Mouse (Mus musculus) hindbrain, postnatal 0 days (tissue): Measurements from ENCODE around the gene Doc2g. TPM values are rescaled to one million over a fixed set of nuclear protein-coding genes. Genes with fewer than 3 reads are reported as not detected.

Experiments used
- ATAC-seq: fragments of 200-750 bp; cut with Nextera tagmentation; 2 replicates; pipeline ENCODE4 v1.8.0; 2017; ENCODE audit warnings: mild to moderate bottlenecking, moderate TSS enrichment, moderate library complexity
- DNase-seq: peaks from one replicate; pipeline ENCODE4 v3.0.0-alpha.2; 2015; ENCODE audit warnings: low spot score
- H3K27ac ChIP-seq: fragments of 300-500 bp; sonication (generic); 2 replicates; pipeline ENCODE4 v1.5.1; 2014; ENCODE audit warnings: mild to moderate bottlenecking
- H3K27me3 ChIP-seq: fragments of 300-500 bp; sonication (generic); 2 replicates; pipeline ENCODE4 v1.6.1; 2014; ENCODE audit warnings: low read length, mixed read lengths; ENCODE audit not compliant: insufficient read depth
- H3K36me3 ChIP-seq: fragments of 300-500 bp; sonication (generic); 2 replicates; pipeline ENCODE4 v1.6.1; 2014; ENCODE audit warnings: low read length, mixed read lengths; ENCODE audit not compliant: insufficient read depth
- H3K4me1 ChIP-seq: fragments of 300-500 bp; sonication (generic); 2 replicates; pipeline ENCODE4 v1.6.1; 2014; ENCODE audit warnings: antibody characterized with exemption, low read length, mixed read lengths; ENCODE audit not compliant: insufficient read depth
- H3K4me2 ChIP-seq: fragments of 300-500 bp; sonication (generic); 2 replicates; pipeline ENCODE4 v1.6.1; 2014; ENCODE audit warnings: low read depth, mild to moderate bottlenecking, low read length, moderate library complexity, mixed read lengths
- H3K4me3 ChIP-seq: fragments of 300-500 bp; sonication (generic); 2 replicates; pipeline ENCODE4 v1.5.1; 2014; ENCODE audit warnings: low read length
- H3K9ac ChIP-seq: fragments of 300-500 bp; sonication (generic); replicated peaks from 2 replicates; pipeline ENCODE4 v1.6.1; 2014; ENCODE audit warnings: mild to moderate bottlenecking, low read length, moderate library complexity, mixed read lengths
- H3K9me3 ChIP-seq: fragments of 300-500 bp; sonication (generic); 2 replicates; pipeline ENCODE4 v1.6.1; 2016; ENCODE audit warnings: low read length, mixed read lengths
- CTCF ChIP-seq: IDR thresholded peaks from 2 replicates; pipeline ENCODE4 v1.5.1; 2016; ENCODE audit warnings: antibody characterized with exemption, control low read depth, low read depth
- WGBS: fragments of 180-500 bp; shearing (Covaris S2); extraction: QIAGEN DNeasy Blood & Tissue Kit; methylation state at CpG from one replicate; pipeline ENCODE4 v1.1.7; 2014; 5-methylcytosine and 5-hydroxymethylcytosine counted together
- polyA plus RNA-seq: library from polyadenylated mRNA; unstranded; fragments of >200 nt; fragmentation: Nextera tagmentation; extraction: Ambion mirVana; gene quantifications from 2 replicates; pipeline ENCODE4 v1.2.1, GENCODE M21; 2015
- total RNA-seq: library from RNA; depleted of rRNA; stranded (reverse); fragments of >200 nt; gene quantifications from 2 replicates; pipeline ENCODE4 v1.2.3, GENCODE M21; 2014

Doc2g gene
- total and polyA plus RNA-seq, 2 experiments from 2014 or later, result 3.5 to 3.9 TPM

DNA sequence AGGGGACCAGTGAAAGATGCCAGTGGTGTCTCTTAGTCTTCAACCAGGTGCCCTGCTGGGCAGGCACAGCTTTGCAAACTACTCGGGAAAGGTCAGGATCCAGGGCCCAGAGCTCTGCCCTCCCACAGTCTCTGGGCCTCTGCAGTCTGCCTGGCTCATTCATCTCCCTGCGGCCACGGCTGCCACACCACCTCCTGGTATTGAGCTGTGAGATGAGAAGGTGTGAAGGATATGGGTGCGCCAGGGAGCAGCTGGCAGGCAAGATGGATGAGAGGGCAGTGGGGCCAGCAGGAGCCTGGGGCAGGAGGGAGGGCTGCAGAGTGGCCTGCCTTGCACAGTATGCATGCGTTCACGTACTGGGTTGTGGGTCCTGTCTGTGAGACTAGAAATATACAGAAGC is 12.3 kb upstream of the Doc2g start:
- Histone ChIP-seq H3K9me3 (no peaks in the 10 kb centered on the region), H3K27me3 (no peaks in the 10 kb centered on the region), H3K9ac (no peak overlapping the region), H3K4me2 (no peak overlapping the region), H3K27ac (no peak overlapping the region), H3K4me3 (no peak overlapping the region), H3K4me1 (no peaks in the 10 kb centered on the region), H3K36me3 (no peaks in the 10 kb centered on the region)
- 52% methylated on average over 6 of the region's 6 CpGs for WGBS
- no peak for ATAC-seq
- TF ChIP-seq CTCF, result no peak
- DNase-seq, result no peak

DNA sequence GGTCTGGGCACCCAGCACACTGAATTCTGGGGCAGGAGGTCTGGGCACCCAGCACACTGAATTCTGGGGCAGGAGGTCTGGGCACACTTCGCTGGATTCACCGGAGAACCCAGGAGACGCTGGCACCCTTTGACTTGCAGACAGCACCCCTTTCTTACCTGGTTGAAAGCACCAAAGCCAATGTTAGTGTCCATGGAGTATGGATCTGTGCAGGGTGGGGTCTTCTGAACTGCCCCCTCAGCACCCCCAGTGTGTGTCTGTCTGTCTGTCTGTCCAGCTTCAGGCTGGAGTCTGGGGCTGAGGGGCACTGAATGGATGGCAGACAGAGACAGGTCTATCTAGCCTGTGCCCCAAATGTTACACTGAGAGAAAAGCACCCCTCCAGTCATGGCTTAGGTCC is 11.6 kb upstream of the Doc2g start:
- ATAC-seq (no peak), DNase-seq (no peak)
- Histone ChIP-seq H3K27ac (no peak overlapping the region), H3K9me3 (no peaks in the 10 kb centered on the region), H3K27me3 (no peaks in the 10 kb centered on the region), H3K4me1 (no peaks in the 10 kb centered on the region), H3K36me3 (no peaks in the 10 kb centered on the region), H3K9ac (no peak overlapping the region), H3K4me3 (no peak overlapping the region), H3K4me2 (no peak overlapping the region)
- 90% methylated on average over 3 of the region's 3 CpGs for WGBS
- no peak for TF ChIP-seq CTCF

DNA sequence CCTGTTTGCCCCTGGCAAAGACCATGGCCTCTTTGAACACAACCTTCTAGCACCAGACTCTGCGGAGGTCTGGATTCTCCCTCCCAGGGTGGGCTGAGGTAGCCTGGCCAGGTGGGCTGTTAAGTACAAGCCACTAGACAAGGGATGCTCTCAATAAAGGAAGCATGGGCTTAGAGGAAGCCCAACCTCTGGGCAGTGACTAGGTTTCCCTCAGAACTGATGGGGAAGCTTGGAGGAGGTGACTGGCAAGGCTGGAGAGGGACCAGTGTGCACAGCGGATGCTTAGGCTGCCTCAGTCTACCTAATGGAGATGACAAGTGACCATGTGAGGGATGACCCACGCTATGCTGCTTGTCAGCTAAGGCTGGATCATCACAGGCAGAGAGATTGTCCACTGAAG is 11.1 kb upstream of the Doc2g start:
- H3K27ac ChIP-seq, result no peak overlapping the region
- no peaks in the 10 kb centered on the region for H3K9me3 ChIP-seq
- H3K4me2 ChIP-seq, result no peak overlapping the region
- no peak for TF ChIP-seq CTCF
- H3K4me3 ChIP-seq, result no peak overlapping the region
- H3K4me1 ChIP-seq, result no peaks in the 10 kb centered on the region
- no peak for DNase-seq
- H3K27me3 ChIP-seq, result no peaks in the 10 kb centered on the region
- no peak for ATAC-seq
- WGBS, result 93% methylated on average over 3 of the region's 3 CpGs
- H3K36me3 ChIP-seq, result no peaks in the 10 kb centered on the region
- H3K9ac ChIP-seq, result no peak overlapping the region

DNA sequence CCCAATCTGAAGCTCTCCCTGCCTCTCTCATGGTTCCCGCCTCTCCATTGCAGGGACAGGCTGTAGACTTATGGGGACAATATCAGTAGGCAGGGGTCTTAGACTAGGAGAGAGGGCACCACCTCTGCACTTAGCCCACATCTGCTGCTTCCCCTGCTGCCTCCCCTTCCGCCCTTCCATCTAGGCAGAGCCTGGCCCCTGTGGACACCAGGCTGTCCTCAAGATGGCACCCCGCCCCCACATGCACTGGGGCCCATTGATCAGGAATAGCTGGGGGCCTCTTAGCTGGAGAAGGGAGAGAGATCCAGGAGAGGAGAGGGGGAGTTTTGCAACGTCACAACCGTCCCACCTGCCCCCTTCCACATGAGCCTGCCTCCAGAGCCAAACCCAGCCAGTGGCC is 10.7 kb upstream of the Doc2g start, which contains the start of gene Tbx10:
Gene Tbx10, plus strand, starts transcription at position 337 of the 400 bp plus-strand sequence.
- Histone ChIP-seq H3K4me1 (no peaks in the 10 kb centered on the region), H3K27me3 (no peaks in the 10 kb centered on the region), H3K27ac (no peak within 1 kb of the TSS), H3K36me3 (no peaks in the 10 kb centered on the region), H3K9me3 (no peaks in the 10 kb centered on the region), H3K4me2 (no peak within 1 kb of the TSS), H3K9ac (no peak within 1 kb of the TSS), H3K4me3 (no peak within 1 kb of the TSS)
- DNase-seq, result no peak
- no peak for ATAC-seq
- WGBS, result 61% methylated on average over 5 of the region's 5 CpGs
- TF ChIP-seq CTCF, result no peak

DNA sequence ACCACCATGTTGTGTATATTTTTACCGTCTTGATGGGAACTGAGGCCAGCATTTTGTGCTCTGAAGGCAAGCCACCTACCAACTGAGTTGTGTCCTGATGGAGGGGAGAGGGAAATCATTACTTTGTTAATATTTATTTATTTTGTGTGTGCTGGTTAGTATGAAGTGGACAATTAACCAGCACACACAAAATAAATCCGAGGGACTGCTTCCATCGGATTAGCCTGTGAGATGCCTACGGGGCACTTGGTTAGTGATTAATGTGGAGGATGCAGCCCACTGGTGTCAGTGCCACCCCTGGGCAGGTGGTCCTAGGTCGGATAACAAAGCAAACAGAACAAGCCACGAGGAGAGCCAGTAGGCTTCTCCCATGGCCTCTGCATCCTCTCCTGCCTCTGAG is 8.2 kb upstream of the Doc2g start:
- H3K27me3 ChIP-seq, result no peaks in the 10 kb centered on the region
- no peaks in the 10 kb centered on the region for H3K9me3 ChIP-seq
- no peak for ATAC-seq
- no peak for TF ChIP-seq CTCF
- H3K36me3 ChIP-seq, result no peaks in the 10 kb centered on the region
- 0 out of 2 replicates have a peak, but pooled peaks cover 4% of the 10 kb centered on the region for H3K4me1 ChIP-seq
- no peak for DNase-seq
- H3K4me3 ChIP-seq, result no peak overlapping the region
- no peak overlapping the region for H3K27ac ChIP-seq
- no peak overlapping the region for H3K9ac ChIP-seq
- WGBS, result 77% methylated on average over 6 of the region's 6 CpGs
- no peak overlapping the region for H3K4me2 ChIP-seq

DNA sequence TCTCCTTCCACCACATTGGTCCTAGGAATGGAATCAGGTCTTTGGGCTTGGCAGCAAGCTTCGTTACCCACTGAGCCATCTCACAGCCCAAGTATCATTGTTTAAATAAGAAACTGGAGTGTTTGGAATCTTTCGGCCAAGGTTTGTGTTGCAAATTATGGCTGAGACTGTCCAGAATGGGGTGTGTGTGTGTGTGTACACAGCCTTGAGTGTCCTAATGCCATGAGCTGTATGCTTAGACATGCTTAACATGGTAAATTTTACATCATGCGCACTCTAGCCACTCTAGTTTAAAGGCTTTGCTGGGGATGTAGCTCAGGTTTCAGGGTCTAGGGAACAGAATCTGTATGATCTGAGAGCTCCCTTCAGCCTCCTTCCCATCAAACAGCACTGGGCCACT is 7.6 kb upstream of the Doc2g start:
- H3K27me3 ChIP-seq, result no peaks in the 10 kb centered on the region
- no peak for DNase-seq
- H3K4me3 ChIP-seq, result no peak overlapping the region
- no peak for TF ChIP-seq CTCF
- H3K36me3 ChIP-seq, result no peaks in the 10 kb centered on the region
- no peak overlapping the region for H3K27ac ChIP-seq
- ATAC-seq, result no peak
- WGBS, result 87% methylated on average over 3 of the region's 3 CpGs
- no peak overlapping the region for H3K9ac ChIP-seq
- no peaks in the 10 kb centered on the region for H3K9me3 ChIP-seq
- 0 out of 2 replicates have a peak, but pooled peaks cover 4% of the 10 kb centered on the region for H3K4me1 ChIP-seq
- H3K4me2 ChIP-seq, result no peak overlapping the region

DNA sequence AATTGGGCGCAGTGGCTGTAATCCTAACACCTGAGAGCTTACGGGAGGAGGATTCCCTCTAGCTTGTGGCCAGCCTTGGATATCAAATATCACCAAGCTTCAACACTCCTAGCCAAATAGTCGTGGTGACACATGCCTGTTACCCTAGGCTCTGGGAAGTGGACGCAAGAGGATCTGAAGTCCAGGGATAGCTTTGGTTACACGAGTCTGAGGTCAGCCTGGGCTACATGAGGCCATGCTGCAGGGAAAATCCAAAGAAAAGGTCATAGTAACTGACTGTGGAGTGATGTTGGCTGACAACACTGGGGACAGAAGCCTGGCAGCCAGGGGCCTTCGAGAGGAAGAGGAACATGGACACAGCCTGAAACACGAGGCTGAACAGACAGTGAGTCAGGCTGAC is 7.0 kb upstream of the Doc2g start:
- no peak for ATAC-seq
- 74% methylated on average over 7 of the region's 7 CpGs for WGBS
- no peaks in the 10 kb centered on the region for H3K36me3 ChIP-seq

More for the DNA sequence above, 7.0 kb upstream of the Doc2g start:
- Histone ChIP-seq H3K9ac (no peak overlapping the region), H3K27me3 (no peaks in the 10 kb centered on the region), H3K27ac (no peak overlapping the region), H3K9me3 (no peaks in the 10 kb centered on the region), H3K4me2 (no peak overlapping the region), H3K4me1 (peaks cover 6% of the 10 kb centered on the region; the same call in 1 of the 2 replicates), H3K4me3 (no peak overlapping the region)
- TF ChIP-seq CTCF, result no peak
- DNase-seq, result no peak
